Mouse (Mus musculus) frontal cortex, adult 2 months (tissue): ENCODE measurements around the gene Olfr486. TPM values are rescaled to one million over a fixed set of nuclear protein-coding genes. Genes with fewer than 3 reads are reported as not detected.
"Not testable (repeated sequence)": the region's sequence is repeated elsewhere in the genome, so short reads cannot be mapped to it uniquely, and the experiment has no call there.

Experiments used
- DNase-seq, 2 experiments: peaks; one replicate each; pipeline ENCODE4 v3.0.0; 2022; ENCODE audit warnings: low spot score in 1 of 2; ENCODE audit errors: extremely low spot score in 1 of 2
- polyA plus RNA-seq: library from polyadenylated mRNA; depleted of rRNA; stranded (reverse); fragments of >200 nt; gene quantifications from 2 replicates; pipeline ENCODE4 v1.2.3, GENCODE M21; 2012; rRNA removed

The Olfr486 gene
- polyA plus RNA-seq: not detected in 2 replicates

DNA sequence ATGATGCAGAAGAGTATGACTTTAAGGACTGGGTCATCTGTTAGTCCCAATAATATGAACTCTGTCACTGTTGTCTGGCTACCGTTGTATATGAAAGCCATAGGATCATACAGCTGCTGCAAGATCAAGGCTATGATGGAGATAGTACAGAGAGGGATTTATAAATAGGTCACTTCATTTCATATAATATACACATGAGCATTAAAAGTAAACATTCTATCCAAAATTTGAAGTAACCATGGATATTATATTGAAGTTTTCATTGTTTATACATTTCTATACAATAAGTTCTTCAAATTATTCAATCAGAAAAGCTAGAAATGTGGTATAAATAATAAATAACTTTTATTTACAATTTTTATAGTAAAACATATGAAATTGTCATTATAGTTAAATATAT is at the start of gene Olfr486:
TSS of gene Olfr486 (minus strand) at position 101 of the 400 bp plus-strand sequence.
- not testable (repeated sequence) for DNase-seq

DNA sequence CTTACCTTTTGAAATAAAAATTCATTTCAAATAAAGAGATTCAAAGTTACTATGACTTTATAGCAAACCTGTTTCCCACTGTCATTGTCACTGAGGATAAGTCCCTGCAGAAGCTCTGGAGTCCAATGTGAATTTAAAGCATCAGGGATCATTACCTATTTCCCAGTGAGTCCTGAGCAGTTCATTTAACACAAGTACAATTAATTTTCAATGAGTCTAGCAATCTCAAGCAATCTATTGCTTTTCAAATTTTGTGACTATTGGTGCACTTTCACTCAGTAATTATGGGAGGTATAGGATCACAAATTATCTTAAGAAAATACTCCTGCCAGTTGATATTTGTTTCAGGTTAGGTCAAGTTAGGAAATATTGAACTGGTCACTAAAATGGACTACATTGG is 42.0 kb upstream of the Olfr486 start, which contains the start of gene Olfr487:
TSS of gene Olfr487 (minus strand) at position 101 of the 400 bp plus-strand sequence.
- DNase-seq: not testable (repeated sequence)

DNA sequence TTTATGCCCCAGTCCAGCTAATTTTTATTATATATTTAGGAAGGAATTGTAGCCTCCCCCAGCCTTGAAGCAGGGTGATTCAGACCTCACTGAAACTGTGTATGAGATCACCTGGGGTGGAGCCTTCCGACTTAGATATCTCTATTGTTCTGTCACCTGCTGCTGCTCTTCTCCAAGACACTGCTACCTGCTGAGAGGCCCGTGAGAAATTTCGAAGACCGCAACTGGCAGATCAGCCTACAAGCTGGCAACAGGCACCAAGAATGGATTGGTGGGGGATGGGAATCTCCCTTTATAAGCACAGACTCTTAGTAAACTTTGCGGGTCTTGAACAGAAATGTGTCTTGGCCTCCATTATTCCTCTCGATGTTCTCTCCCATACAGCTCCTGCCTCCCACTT is 24.4 kb upstream of the Olfr486 start:
- DNase-seq: no peak

DNA sequence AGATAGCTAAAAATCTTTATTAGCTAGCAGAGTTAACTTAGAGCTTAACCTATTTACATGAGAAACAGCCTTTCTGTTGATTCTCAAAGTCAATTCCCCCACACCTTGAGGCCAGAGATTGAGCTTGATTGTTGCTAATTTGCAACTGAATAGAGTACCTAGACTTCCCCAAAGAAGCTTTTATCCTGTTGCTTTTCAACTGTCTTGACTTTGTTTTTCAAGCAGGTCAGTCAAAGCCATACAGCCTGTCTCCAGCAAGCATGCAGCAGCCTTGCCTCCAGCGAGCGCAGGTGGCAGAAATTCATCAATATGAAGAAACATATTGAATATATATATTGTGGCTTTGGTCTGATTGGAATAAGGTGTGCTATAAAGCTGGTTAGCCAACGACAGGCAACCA is 23.8 kb upstream of the Olfr486 start:
- not testable (repeated sequence) for DNase-seq

DNA sequence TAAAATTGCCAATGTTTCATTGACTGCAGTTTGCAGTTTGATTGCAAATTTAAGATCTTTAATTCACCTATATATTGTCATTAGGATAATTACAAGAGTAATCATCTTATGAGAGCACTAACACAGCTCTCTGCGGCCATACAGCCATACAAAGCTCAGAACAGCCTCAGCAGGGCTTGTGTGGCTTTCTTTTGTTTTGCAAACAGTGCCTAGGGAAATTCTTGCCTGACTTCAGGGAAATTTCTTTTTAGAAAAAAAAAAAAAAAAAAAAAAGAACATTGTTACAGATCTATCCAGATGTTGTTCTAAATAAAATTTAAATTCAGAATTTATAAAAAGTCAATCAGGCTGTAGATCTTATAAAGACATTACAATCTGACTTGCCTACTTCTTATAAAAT is 20.2 kb upstream of the Olfr486 start:
- DNase-seq: not testable (repeated sequence)

DNA sequence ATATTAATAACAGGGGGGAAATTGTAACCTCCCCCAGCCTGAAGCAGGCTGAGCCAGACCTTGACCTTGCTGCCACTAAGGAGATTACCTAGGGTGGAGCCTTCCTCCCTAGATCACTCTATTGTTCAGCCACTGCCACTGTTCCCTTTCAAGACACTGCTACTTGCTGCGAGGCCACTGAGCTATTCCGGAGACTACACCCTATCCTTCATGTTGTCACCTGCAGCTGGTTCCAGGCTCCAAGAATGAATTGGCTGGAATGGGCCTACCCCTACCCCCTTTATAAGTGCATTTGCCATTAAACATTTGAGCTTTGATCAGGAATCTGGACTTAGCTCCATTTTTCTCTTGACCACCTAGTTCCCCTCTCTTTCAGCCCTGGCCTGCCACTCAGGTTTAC is 18.7 kb upstream of the Olfr486 start:
- not testable (repeated sequence) for DNase-seq

DNA sequence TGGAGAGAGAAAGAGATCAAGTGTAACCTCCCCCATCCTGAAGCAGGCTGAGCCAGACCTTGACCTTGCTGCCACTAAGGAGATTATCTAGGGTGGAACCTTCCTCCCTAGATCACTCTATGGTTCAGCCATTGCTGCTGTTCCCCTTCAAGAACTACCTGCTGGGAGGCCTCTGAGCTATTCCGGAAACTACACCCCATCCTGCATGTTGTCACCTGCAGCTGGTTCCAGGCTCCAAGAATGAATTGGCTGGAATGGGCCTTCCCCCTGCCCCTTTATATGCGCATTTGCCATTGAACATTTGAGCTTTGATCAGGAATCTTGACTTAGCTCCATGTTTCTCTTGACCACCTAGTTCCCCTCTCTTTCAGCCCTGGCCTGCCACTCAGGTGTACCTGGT is 12.7 kb upstream of the Olfr486 start:
- DNase-seq: not testable (repeated sequence)

DNA sequence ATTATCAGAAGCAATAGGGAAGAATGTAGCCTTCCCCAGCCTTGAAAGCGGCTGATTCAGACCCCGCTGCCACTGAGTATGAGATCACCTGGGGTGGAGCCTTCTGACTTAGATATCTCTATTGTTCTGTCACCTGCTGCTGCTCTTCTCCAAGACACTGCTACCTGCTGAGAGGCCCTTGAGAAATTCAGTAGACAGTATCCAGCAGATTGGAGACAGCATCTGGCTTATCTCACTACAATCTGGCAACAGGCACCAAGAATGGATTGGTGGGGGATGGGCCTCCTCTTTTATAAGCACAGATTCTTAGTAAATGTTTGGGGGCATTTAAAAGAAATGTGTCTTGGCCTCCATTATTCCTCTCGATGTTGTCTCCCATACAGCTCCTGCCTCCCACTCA is 11.9 kb upstream of the Olfr486 start:
- DNase-seq: not testable (repeated sequence)

DNA sequence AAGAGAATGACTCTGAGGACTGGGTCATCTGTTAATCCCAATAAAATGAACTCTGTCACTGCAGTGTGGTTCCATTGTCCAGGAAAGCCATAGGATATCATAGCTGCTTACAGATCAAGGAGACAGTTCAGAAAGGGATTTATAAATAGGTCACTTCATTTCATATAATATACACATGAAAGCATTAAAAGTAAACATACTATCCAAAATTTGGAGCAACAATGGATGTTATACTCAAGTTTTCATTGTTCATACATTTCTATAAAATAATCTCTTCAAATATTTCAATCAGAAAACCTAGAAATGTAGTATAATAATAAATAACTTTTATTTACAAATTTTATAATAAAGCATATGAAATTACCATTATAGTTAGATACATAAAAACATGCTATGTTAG is 12.8 kb downstream of the Olfr486 start, which contains the start of gene Olfr485:
TSS of gene Olfr485 (minus strand) at position 101 of the 400 bp plus-strand sequence.
- DNase-seq: no peak

DNA sequence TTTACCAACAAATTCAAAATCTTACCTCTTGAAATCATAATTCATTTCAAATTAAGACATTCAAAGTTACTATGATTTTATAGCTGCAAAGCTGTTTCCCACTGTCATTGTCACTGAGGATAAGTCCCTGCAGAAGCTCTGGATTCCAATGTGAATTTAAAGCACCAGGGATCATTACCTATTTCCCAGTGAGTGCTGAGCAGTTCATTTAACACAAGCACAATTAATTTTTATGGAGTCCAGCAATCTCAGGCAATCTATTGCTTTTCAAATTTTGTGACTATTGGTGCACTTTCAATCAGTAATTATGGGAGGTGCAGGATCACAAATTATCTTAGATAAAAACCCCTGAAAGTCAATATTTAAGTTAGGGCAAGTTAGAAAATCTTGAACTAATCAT is 45.2 kb downstream of the Olfr486 start, which contains the start of gene Olfr484:
TSS of gene Olfr484 (minus strand) at position 101 of the 400 bp plus-strand sequence.
- no peak for DNase-seq

Other genes starting within 250 kb of the Olfr486 start
- gene Olfr473, start 242.3 kb downstream of the Olfr486 start, polyA plus RNA-seq: not detected in 2 replicates
- gene Olfr474, start 218.1 kb downstream of the Olfr486 start, polyA plus RNA-seq: not detected in 2 replicates
- not detected in 2 replicates for gene Olfr476, start 207.9 kb downstream of the Olfr486 start, polyA plus RNA-seq
- not detected in 2 replicates for gene Olfr477, start 186.0 kb downstream of the Olfr486 start, polyA plus RNA-seq
- not detected in 2 replicates for gene Olfr478, start 138.8 kb downstream of the Olfr486 start, polyA plus RNA-seq
- gene Olfr479, start 122.0 kb downstream of the Olfr486 start, polyA plus RNA-seq: not detected in 2 replicates
- gene Olfr480, start 105.4 kb downstream of the Olfr486 start, polyA plus RNA-seq: not detected in 2 replicates
- gene Olfr481, start 92.9 kb downstream of the Olfr486 start, polyA plus RNA-seq: not detected in 2 replicates
- 0.04 TPM in 1 of 2 replicates, not detected in the other for gene Olfr482, start 75.2 kb downstream of the Olfr486 start, polyA plus RNA-seq
- not detected in 2 replicates for gene Olfr483, start 71.9 kb downstream of the Olfr486 start, polyA plus RNA-seq
- gene Olfr484, start 45.3 kb downstream of the Olfr486 start, polyA plus RNA-seq: not detected in 2 replicates
- not detected in 2 replicates for gene Olfr485, start 12.9 kb downstream of the Olfr486 start, polyA plus RNA-seq
- gene Olfr487, start 41.9 kb upstream of the Olfr486 start, polyA plus RNA-seq: not detected in 2 replicates
- not detected in 2 replicates for gene Olfr488, start 85.6 kb upstream of the Olfr486 start, polyA plus RNA-seq
- gene Olfr490, start 116.2 kb upstream of the Olfr486 start, polyA plus RNA-seq: not detected in 2 replicates
- not detected in 2 replicates for gene Olfr491, start 140.7 kb upstream of the Olfr486 start, polyA plus RNA-seq
- not detected in 2 replicates for gene Olfr492, start 150.9 kb upstream of the Olfr486 start, polyA plus RNA-seq
- gene Olfr493, start 174.2 kb upstream of the Olfr486 start, polyA plus RNA-seq: not detected in 2 replicates
- gene Olfr494, start 192.6 kb upstream of the Olfr486 start, polyA plus RNA-seq: not detected in 2 replicates
- gene Olfr495, start 220.4 kb upstream of the Olfr486 start, polyA plus RNA-seq: not detected in 2 replicates
- not detected in 2 replicates for gene Olfr497, start 247.7 kb upstream of the Olfr486 start, polyA plus RNA-seq